Mouse (Mus musculus) neural tube, embryonic 11.5 days (tissue): ENCODE data around the gene Syncrip. TPM values are rescaled to one million over a fixed set of nuclear protein-coding genes. Genes with fewer than 3 reads are reported as not detected.

Experiments
- ATAC-seq: fragments of 200-750 bp; cut with Nextera tagmentation; 2 replicates; pipeline ENCODE4 v1.8.0; 2017; ENCODE audit warnings: moderate number of reproducible peaks, mild to moderate bottlenecking, moderate TSS enrichment, moderate library complexity; ENCODE audit not compliant: insufficient read depth, low FRiP score, low TSS enrichment
- DNase-seq: peaks from one replicate; pipeline ENCODE4 v3.0.0-alpha.2; 2015; ENCODE audit warnings: low spot score
- H3K27ac ChIP-seq: fragments of 300-500 bp; sonication (generic); 2 replicates; pipeline ENCODE4 v1.5.1; 2014; ENCODE audit warnings: low read depth, mild to moderate bottlenecking, low read length
- H3K27me3 ChIP-seq: fragments of 300-500 bp; sonication (generic); 2 replicates; pipeline ENCODE4 v1.6.1; 2014; ENCODE audit warnings: mild to moderate bottlenecking, low read length, mixed read lengths; ENCODE audit not compliant: control insufficient read depth, insufficient read depth
- H3K36me3 ChIP-seq: fragments of 300-500 bp; sonication (generic); 2 replicates; pipeline ENCODE4 v1.6.1; 2014; ENCODE audit warnings: mild to moderate bottlenecking, low read length, moderate library complexity, mixed read lengths; ENCODE audit not compliant: control insufficient read depth, insufficient read depth
- H3K4me1 ChIP-seq: fragments of 300-500 bp; sonication (generic); 2 replicates; pipeline ENCODE4 v1.6.1; 2014; ENCODE audit warnings: low read length, mixed read lengths; ENCODE audit not compliant: control insufficient read depth, insufficient read depth
- H3K4me2 ChIP-seq: fragments of 300-500 bp; sonication (generic); 2 replicates; pipeline ENCODE4 v1.6.1; 2014; ENCODE audit warnings: low read depth, mild to moderate bottlenecking, moderate library complexity
- H3K4me3 ChIP-seq: fragments of 300-500 bp; sonication (generic); 2 replicates; pipeline ENCODE4 v1.5.1; 2014; ENCODE audit warnings: low read depth, low read length
- H3K9ac ChIP-seq: fragments of 300-500 bp; sonication (generic); 2 replicates; pipeline ENCODE4 v1.6.1; 2014; ENCODE audit warnings: mild to moderate bottlenecking, low read length
- H3K9me3 ChIP-seq: fragments of 300-500 bp; sonication (generic); 2 replicates; pipeline ENCODE4 v1.6.1; 2016; ENCODE audit warnings: low read length; ENCODE audit not compliant: control insufficient read depth
- WGBS: fragments of 180-500 bp; shearing (Covaris S2); extraction: QIAGEN DNeasy Blood & Tissue Kit; methylation state at CpG from one replicate; pipeline ENCODE4 v1.1.7; 2014; 5-methylcytosine and 5-hydroxymethylcytosine counted together
- polyA plus RNA-seq: library from polyadenylated mRNA; unstranded; fragments of >200 nt; fragmentation: Nextera tagmentation; extraction: Ambion mirVana; gene quantifications from 2 replicates; pipeline ENCODE4 v1.2.1, GENCODE M21; 2014

The Syncrip gene
- polyA plus RNA-seq, 1 experiment from 2014 or later: 124 TPM

DNA sequence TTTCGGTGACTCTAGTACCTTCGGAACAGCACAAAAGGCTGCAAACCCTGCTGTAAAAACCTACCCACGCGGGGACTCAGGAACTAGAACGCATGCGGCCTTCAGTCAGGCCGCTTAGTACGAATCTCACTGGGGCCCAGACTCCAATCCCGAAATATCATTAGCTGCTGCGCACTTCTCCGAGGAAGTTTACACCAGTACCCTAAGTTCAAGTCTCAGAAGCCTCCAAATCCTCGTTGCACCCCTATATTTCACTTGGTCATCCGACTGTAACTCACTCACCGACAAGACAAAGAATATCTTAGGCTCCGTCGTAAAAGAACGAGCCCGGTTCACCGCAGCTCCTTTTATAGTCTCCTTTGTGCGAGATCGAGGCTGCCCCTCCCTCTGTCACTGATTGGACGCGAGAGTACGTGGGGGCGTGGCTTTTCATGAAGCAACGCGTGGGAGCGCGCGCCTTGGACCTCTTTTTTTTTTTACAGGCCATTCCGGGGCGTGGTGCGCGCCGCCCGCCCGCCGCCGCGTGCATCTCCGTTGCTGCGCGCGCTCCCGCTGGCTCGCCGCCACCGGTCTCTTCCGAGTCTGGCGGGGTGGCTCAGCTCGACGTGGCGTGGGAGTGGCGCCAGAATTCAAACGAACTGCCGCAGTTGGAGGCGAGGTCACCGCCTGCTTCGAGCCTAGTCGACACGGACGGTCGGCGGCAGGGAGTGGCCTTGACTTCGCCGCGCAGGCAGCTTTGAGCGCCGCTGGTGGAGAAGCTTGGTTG lies 40.4 kb upstream of the Syncrip start:
- Histone ChIP-seq H3K27ac (peak overlapping the region; percentile 86), H3K36me3 (0 out of 2 replicates have a peak, but pooled peaks cover 2% of the 10 kb centered on the region), H3K4me2 (peak overlapping the region; percentile 83), H3K4me3 (peak overlapping the region; percentile 68), H3K9ac (peak overlapping the region; percentile 94), H3K27me3 (no peaks in the 10 kb centered on the region), H3K4me1 (peaks cover 9% of the 10 kb centered on the region), H3K9me3 (no peaks in the 10 kb centered on the region)
- peak; percentile 97 for DNase-seq
- under 1% methylated on average over 69 of the region's 69 CpGs for WGBS
- ATAC-seq: peak; percentile 84

DNA sequence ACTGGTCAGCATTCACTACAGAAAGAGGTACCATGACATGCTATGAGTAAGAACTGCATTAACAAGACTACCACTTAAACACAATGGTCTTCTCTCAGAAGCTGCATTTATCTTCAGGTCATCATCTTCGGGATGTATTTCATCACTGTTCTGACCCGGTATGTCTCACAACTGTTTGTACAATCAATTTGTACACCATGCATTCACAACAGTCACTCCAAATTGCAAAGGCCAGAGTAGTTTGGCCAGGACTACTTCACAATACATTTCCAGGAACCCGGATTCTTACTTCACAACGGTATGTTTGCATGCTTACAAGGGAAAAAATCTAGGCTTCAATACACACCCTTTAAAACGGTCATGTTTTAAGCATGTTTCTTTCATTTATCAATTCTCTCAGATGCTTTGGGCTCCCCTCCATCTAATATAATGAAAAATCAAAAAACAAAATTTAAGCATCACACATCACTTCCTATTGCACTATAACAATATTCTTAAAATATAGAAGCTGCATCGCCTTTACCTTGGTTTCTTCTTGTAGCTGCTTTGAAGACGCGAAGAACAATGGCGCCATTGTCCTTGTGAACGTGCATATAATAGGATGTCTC lies 39.7 kb upstream of the Syncrip start:
- 0% methylated on average over 10 of the region's 10 CpGs for WGBS
- ATAC-seq: no peak
- H3K9me3 ChIP-seq: no peaks in the 10 kb centered on the region
- H3K4me3 ChIP-seq: peak overlapping the region; percentile 68
- peaks cover 9% of the 10 kb centered on the region for H3K4me1 ChIP-seq
- 0 out of 2 replicates have a peak, but pooled peaks cover 2% of the 10 kb centered on the region for H3K36me3 ChIP-seq
- DNase-seq: no peak
- peak overlapping the region; percentile 86 for H3K27ac ChIP-seq
- peak overlapping the region; percentile 94 for H3K9ac ChIP-seq
- H3K4me2 ChIP-seq: peak overlapping the region; percentile 48
- no peaks in the 10 kb centered on the region for H3K27me3 ChIP-seq

DNA sequence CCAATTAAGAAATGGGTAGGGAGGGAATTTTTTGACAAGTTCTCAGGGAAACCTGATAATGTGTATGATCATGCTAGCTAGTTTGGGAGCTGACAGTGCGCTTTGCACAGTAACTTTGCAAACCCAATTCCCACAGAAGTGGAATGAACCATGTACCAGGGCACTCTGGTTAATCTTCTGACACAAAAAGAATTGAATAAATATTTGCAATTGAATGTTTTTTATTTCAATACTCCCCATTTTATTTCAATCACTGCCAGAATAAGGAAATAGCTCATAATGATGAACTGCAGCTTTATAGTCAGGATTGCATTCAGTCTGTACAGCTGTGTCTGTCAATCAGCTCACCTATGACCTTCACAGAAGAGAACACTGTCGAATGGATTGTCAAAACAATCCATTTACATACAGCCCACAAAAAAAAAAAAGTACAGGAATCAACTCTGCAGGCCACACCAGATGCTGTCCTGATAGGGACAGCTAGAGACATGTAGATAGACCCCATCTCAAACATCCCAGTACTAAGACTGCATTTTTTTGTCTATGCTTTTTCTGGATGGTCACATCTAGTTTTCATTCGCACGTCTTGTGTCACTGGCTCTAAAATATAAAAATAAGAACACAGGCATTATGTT lies 38.6 kb upstream of the Syncrip start:
- Histone ChIP-seq H3K4me2 (peak overlapping the region; percentile 48), H3K36me3 (0 out of 2 replicates have a peak, but pooled peaks cover 2% of the 10 kb centered on the region), H3K27me3 (no peaks in the 10 kb centered on the region), H3K4me3 (peak overlapping the region; percentile 68), H3K9ac (peak overlapping the region; percentile 94), H3K4me1 (peaks cover 9% of the 10 kb centered on the region), H3K27ac (0 out of 2 replicates have a peak overlapping the region, but pooled peaks have one; percentile 8), H3K9me3 (no peaks in the 10 kb centered on the region)
- DNase-seq (no peak), ATAC-seq (no peak)
- WGBS: 29% methylated on average over 4 of the region's 4 CpGs

DNA sequence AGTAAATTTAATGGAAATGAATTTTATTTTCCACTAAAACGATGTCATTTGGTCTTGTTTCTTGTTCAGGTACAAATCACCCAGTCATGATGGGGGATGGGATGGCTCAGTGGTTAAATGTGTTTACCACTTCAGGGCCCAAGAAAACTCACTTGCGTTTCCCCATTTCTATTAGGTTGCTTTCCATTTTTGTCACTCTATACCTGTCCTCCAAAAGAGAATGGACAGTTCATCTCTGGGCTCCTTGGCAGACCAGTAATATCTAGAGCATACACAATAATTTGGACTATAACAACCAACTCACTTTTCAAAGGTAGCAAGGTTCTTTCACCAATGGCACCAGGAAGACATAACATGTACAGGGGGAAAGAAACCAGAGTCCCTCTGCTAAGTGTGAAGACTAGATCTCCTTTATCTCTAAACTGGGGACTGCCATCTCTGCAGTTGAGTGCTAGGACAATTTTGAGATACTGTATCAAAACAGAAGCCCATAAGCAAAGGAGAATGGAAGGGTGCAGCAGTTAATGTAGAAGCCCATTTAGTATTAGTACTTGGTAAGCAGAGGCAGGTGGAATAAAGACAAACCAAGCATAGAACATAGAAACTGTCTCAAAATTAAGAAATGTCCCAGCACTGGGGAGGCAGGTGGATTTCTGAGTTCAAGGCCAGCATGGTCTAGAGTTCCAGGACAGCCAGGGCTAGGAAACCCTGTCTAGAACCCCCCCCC lies 37.9 kb upstream of the Syncrip start:
- Histone ChIP-seq H3K9me3 (no peaks in the 10 kb centered on the region), H3K36me3 (0 out of 2 replicates have a peak, but pooled peaks cover 2% of the 10 kb centered on the region), H3K27ac (no peak overlapping the region), H3K9ac (no peak overlapping the region), H3K4me1 (peaks cover 9% of the 10 kb centered on the region), H3K27me3 (no peaks in the 10 kb centered on the region), H3K4me3 (peak overlapping the region; percentile 68; the same call in 1 of the 2 replicates), H3K4me2 (peak overlapping the region; percentile 48)
- 20% methylated on average over 2 of the region's 2 CpGs for WGBS
- DNase-seq (no peak), ATAC-seq (no peak)

- ATAC-seq: no peak
- H3K4me3 ChIP-seq: no peak overlapping the region
- H3K4me2 ChIP-seq: no peak overlapping the region
These were observed 37.2 kb upstream of the Syncrip start for GRCm38 (mm10) chr9:88519390-88520121.

DNA sequence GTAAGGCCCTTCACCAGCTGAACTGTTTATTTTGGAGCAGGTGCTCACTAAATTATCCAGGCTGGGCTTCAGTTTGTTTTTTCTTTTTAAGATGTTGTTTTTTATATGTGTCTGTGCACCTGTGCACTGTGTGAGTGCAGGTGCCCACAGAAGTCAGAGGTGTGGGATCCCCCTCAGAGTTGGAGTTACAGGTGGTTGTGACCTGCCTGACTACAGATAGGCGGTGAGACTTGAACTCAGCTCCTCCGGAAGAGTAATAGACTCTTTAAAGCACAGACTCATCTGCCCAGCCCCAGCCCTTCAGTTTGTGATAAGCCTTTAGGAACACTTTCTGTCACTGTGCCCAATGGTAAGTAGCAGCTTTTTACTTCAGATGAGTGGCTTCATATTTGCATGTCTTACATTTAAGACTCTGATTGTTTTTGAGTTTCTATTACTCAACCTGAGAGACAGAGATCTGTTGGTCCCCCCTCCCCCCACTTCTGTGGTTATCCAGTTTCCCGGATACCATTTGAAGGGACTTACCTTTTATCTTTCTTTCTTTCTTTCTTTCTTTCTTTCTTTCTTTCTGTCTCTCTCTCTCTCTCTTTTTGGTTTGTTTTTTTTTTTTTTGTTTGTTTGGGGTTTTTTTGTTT lies 34.1 kb upstream of the Syncrip start:
- WGBS: 86% methylated on average over 3 of the region's 3 CpGs
- H3K9ac ChIP-seq: no peak overlapping the region
- no peak overlapping the region for H3K4me3 ChIP-seq
- H3K4me1 ChIP-seq: peaks cover 9% of the 10 kb centered on the region
- H3K27me3 ChIP-seq: no peaks in the 10 kb centered on the region
- DNase-seq: no peak
- no peak overlapping the region for H3K4me2 ChIP-seq
- no peaks in the 10 kb centered on the region for H3K9me3 ChIP-seq
- 0 out of 2 replicates have a peak, but pooled peaks cover 2% of the 10 kb centered on the region for H3K36me3 ChIP-seq
- ATAC-seq: no peak
- H3K27ac ChIP-seq: no peak overlapping the region

More at GRCm38 (mm10) chr9:88519390-88520121, 37.2 kb upstream of the Syncrip start:
- Histone ChIP-seq H3K4me1 (peaks cover 9% of the 10 kb centered on the region), H3K27ac (no peak overlapping the region), H3K9me3 (no peaks in the 10 kb centered on the region), H3K27me3 (no peaks in the 10 kb centered on the region), H3K36me3 (0 out of 2 replicates have a peak, but pooled peaks cover 2% of the 10 kb centered on the region), H3K9ac (no peak overlapping the region)
- no peak for DNase-seq

- ATAC-seq (no peak), DNase-seq (no peak)
- H3K9ac ChIP-seq: no peak overlapping the region
- H3K36me3 ChIP-seq: no peaks in the 10 kb centered on the region
- no peaks in the 10 kb centered on the region for H3K9me3 ChIP-seq
- no peak overlapping the region for H3K27ac ChIP-seq
- no peak overlapping the region for H3K4me2 ChIP-seq
- no peak overlapping the region for H3K4me3 ChIP-seq
- peaks cover 5% of the 10 kb centered on the region; the same call in 1 of the 2 replicates for H3K4me1 ChIP-seq
- H3K27me3 ChIP-seq: no peaks in the 10 kb centered on the region
- 86% methylated on average over 1 of the region's 1 CpGs for WGBS
These were observed 33.2 kb upstream of the Syncrip start for GRCm38 (mm10) chr9:88515546-88515945.
